Mouse (Mus musculus) lung, postnatal 0 days (tissue): Measurements from ENCODE around the gene Npcd. TPM values are rescaled to one million over a fixed set of nuclear protein-coding genes. Genes with fewer than 3 reads are reported as not detected.

Experiments
- ATAC-seq: fragments of 200-750 bp; cut with Nextera tagmentation; 2 replicates; pipeline ENCODE4 v1.8.0; 2017; ENCODE audit warnings: moderate library complexity
- DNase-seq: peaks from one replicate; pipeline ENCODE4 v3.0.0-alpha.2; 2016; ENCODE audit warnings: low spot score
- H3K27ac ChIP-seq: fragments of 300-500 bp; sonication (generic); 2 replicates; pipeline ENCODE4 v1.5.1; 2014; ENCODE audit warnings: antibody characterized with exemption, mild to moderate bottlenecking, low read length, mixed read lengths
- H3K27me3 ChIP-seq: fragments of 300-500 bp; sonication (generic); replicated peaks from 2 replicates; pipeline ENCODE4 v1.6.1; 2014; ENCODE audit warnings: low read length, mixed read lengths; ENCODE audit not compliant: insufficient read depth
- H3K36me3 ChIP-seq: fragments of 300-500 bp; sonication (generic); 2 replicates; pipeline ENCODE4 v1.6.1; 2014; ENCODE audit warnings: low read length, mixed read lengths; ENCODE audit not compliant: insufficient read depth
- H3K4me1 ChIP-seq: fragments of 300-500 bp; sonication (generic); 2 replicates; pipeline ENCODE4 v1.6.1; 2014; ENCODE audit warnings: antibody characterized with exemption, low read depth, low read length, mixed read lengths; ENCODE audit not compliant: insufficient read depth
- H3K4me2 ChIP-seq: fragments of 300-500 bp; sonication (generic); replicated peaks from 2 replicates; pipeline ENCODE4 v1.6.1; 2014; ENCODE audit warnings: low read depth, mild to moderate bottlenecking, low read length, moderate library complexity, mixed read lengths
- H3K4me3 ChIP-seq: fragments of 300-500 bp; sonication (generic); 2 replicates; pipeline ENCODE4 v1.5.1; 2014; ENCODE audit warnings: low read depth, low read length
- H3K9ac ChIP-seq: fragments of 300-500 bp; sonication (generic); replicated peaks from 2 replicates; pipeline ENCODE4 v1.6.1; 2014; ENCODE audit warnings: low read depth, mild to moderate bottlenecking
- H3K9me3 ChIP-seq: fragments of 300-500 bp; sonication (generic); 2 replicates; pipeline ENCODE4 v1.6.1; 2016; ENCODE audit warnings: low read length, mixed read lengths
- CTCF ChIP-seq: IDR thresholded peaks from 2 replicates; pipeline ENCODE4 v1.5.1; 2016; ENCODE audit warnings: antibody characterized with exemption, mild to moderate bottlenecking
- EP300 ChIP-seq: IDR thresholded peaks from 2 replicates; pipeline ENCODE4 v1.6.1; 2016; ENCODE audit warnings: antibody characterized with exemption, mild to moderate bottlenecking, control low read depth
- WGBS: fragments of 180-500 bp; shearing (Covaris S2); extraction: QIAGEN DNeasy Blood & Tissue Kit; methylation state at CpG from one replicate; pipeline ENCODE4 v1.1.7; 2014; 5-methylcytosine and 5-hydroxymethylcytosine counted together
- polyA plus RNA-seq: library from polyadenylated mRNA; unstranded; fragments of >200 nt; fragmentation: Nextera tagmentation; extraction: Ambion mirVana; gene quantifications from 2 replicates; pipeline ENCODE4 v1.2.1, GENCODE M21; 2015

The Npcd gene
- polyA plus RNA-seq, 1 experiment from 2014 or later = not detected

DNA sequence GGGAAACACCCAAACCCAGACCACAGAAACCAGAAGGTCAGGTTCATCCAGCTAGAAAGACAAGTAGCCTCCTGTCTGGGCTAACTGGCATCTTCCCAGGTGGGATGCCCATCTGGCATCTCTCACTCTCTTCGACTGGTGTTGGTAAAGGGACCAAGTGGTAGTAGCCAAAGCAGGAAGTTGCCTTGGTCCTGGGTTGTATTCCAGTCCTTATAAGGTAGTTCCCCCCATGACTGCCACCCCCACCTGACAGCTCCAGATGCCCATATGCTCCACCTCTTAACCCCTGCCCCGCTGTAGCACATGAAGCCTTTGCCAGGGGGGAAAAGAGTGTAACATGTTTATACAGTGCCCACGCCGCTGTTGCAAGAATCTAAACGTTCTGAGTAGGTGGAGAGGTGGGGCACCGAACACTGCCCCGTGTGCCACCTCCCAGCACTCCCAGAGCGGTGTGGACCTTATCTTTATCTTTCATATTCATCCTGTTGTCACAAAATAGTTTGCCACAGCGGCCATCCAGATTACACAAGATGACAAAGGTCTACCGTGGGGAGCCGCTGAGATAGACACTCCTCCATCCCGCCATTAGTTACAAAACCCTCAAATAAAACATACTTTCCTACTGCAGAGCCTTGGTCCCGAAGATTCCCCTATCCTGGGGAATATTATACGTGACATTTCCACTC is 92.7 kb downstream of the Npcd start:
- TF ChIP-seq EP300 (no peak), CTCF (no peak)
- Histone ChIP-seq H3K4me2 (peak overlapping the region; percentile 94), H3K36me3 (peaks cover 16% of the 10 kb centered on the region; the same call in 1 of the 2 replicates), H3K4me1 (peaks cover 14% of the 10 kb centered on the region; the same call in 1 of the 2 replicates), H3K27ac (peak overlapping the region; percentile 95), H3K9ac (peak overlapping the region; percentile 92), H3K27me3 (no peaks in the 10 kb centered on the region), H3K9me3 (no peaks in the 10 kb centered on the region), H3K4me3 (peak overlapping the region; percentile 99)
- ATAC-seq (peak; percentile 21), DNase-seq (peak; percentile 82)
- WGBS = 3% methylated on average over 14 of the region's 14 CpGs

- no peaks in the 10 kb centered on the region for H3K9me3 ChIP-seq
These were observed 93.3 kb downstream of the Npcd start for GRCm38 (mm10) chr15:79740739-79741138.

More at GRCm38 (mm10) chr15:79740739-79741138, 93.3 kb downstream of the Npcd start:
- no peaks in the 10 kb centered on the region for H3K27me3 ChIP-seq
- peak; percentile 51 for DNase-seq
- H3K27ac ChIP-seq = 0 out of 2 replicates have a peak overlapping the region, but pooled peaks have one; percentile 95
- peaks cover 20% of the 10 kb centered on the region for H3K36me3 ChIP-seq
- no peak overlapping the region for H3K9ac ChIP-seq
- peak overlapping the region; percentile 99; the same call in 1 of the 2 replicates for H3K4me3 ChIP-seq
- WGBS = 43% methylated on average over 3 of the region's 3 CpGs
- TF ChIP-seq CTCF = no peak
- no peak for TF ChIP-seq EP300
- ATAC-seq = no peak
- peak overlapping the region; percentile 94 for H3K4me2 ChIP-seq
- peaks cover 14% of the 10 kb centered on the region; the same call in 1 of the 2 replicates for H3K4me1 ChIP-seq

Other genes with a start within 250 kb of the Npcd start
- 0.90 and 1.2 TPM in 2 replicates for gene Dmc1, start 229.1 kb downstream of the Npcd start, polyA plus RNA-seq
- 1.2 and 1.3 TPM in 2 replicates for gene Fam227a, start 175.3 kb downstream of the Npcd start, polyA plus RNA-seq
- gene Cby1, start 175.0 kb downstream of the Npcd start, polyA plus RNA-seq = 43.5 and 45.3 TPM in 2 replicates
- 167 and 168 TPM in 2 replicates for gene Tomm22, start 163.4 kb downstream of the Npcd start, polyA plus RNA-seq
- 12.7 and 13.9 TPM in 2 replicates for gene Josd1, start 146.3 kb downstream of the Npcd start, polyA plus RNA-seq
- 16.9 and 17.9 TPM in 2 replicates for gene Gtpbp1, start 143.4 kb downstream of the Npcd start, polyA plus RNA-seq
- 4.5 and 5.1 TPM in 2 replicates for gene Sun2, start 91.7 kb downstream of the Npcd start, polyA plus RNA-seq
- 49.5 and 52.4 TPM in 2 replicates for gene Dnal4, start 56.4 kb downstream of the Npcd start, polyA plus RNA-seq
- 1.0 and 1.2 TPM in 2 replicates for gene Nptxr, start 29.5 kb downstream of the Npcd start, polyA plus RNA-seq
- 52.2 and 60.6 TPM in 2 replicates for gene Cbx6, start 451 bp upstream of the Npcd start, polyA plus RNA-seq
- gene Apobec3, start 57.4 kb upstream of the Npcd start, polyA plus RNA-seq = 24.8 and 29.5 TPM in 2 replicates
- 4.1 and 4.5 TPM in 2 replicates for gene Cbx7, start 136.9 kb upstream of the Npcd start, polyA plus RNA-seq
- 10.5 and 14.2 TPM in 2 replicates for gene Pdgfb, start 180.7 kb upstream of the Npcd start, polyA plus RNA-seq